Mouse (Mus musculus): ENCODE measurements around the gene Tmie. TPM values are rescaled to one million over a fixed set of nuclear protein-coding genes. Genes with fewer than 3 reads are reported as not detected.

Gene Tmie
- total and polyA plus RNA-seq, 3 experiments = 1.00 to 1.7 (median 1.3) TPM

- H3K27me3 ChIP-seq (ENCODE audit: control insufficient read depth, insufficient read depth, low read length) = no peaks in the 10 kb centered on the region
- peaks cover 7% of the 10 kb centered on the region for H3K4me1 ChIP-seq (ENCODE audit: control insufficient read depth, insufficient read depth, low read length)
- H3K4me3 ChIP-seq = no peak overlapping the region
- H3K27ac ChIP-seq = no peak overlapping the region
- no peak overlapping the region; the same call in 1 of the 2 replicates for H3K9ac ChIP-seq (ENCODE audit: low read depth, low read length)
- 62% methylated on average over 10 of the region's 10 CpGs for WGBS
- intact Hi-C loops (cut with DNase I) = no loop called here
- no peaks in the 10 kb centered on the region for H3K36me3 ChIP-seq (ENCODE audit: control insufficient read depth, insufficient read depth, low read length)
- H3K79me2 ChIP-seq (replicated peaks; ENCODE audit: control insufficient read depth, insufficient read depth, low read length) = no peaks in the 10 kb centered on the region
- TF ChIP-seq EP300 (IDR thresholded peaks at IDR 0.05; ENCODE audit: insufficient read depth, low read depth, low read length) (no peak), CTCF (IDR thresholded peaks at IDR 0.05) (no peak), POLR2A (IDR thresholded peaks at IDR 0.05; ENCODE audit: insufficient read depth, low read depth, low read length) (no peak)
- no peak for DNase-seq
Measured at GRCm38 (mm10) chr9:110893429-110893828, 13.5 kb upstream of the Tmie start.

- no peak for DNase-seq
- Histone ChIP-seq H3K9ac (ENCODE audit: low read depth, low read length) (no peak overlapping the region), H3K27me3 (ENCODE audit: control insufficient read depth, insufficient read depth, low read length) (no peaks in the 10 kb centered on the region), H3K4me1 (ENCODE audit: control insufficient read depth, insufficient read depth, low read length) (peaks cover 9% of the 10 kb centered on the region), H3K4me3 (no peak overlapping the region), H3K36me3 (ENCODE audit: control insufficient read depth, insufficient read depth, low read length) (no peaks in the 10 kb centered on the region), H3K27ac (no peak overlapping the region), H3K79me2 (replicated peaks; ENCODE audit: control insufficient read depth, insufficient read depth, low read length) (no peaks in the 10 kb centered on the region)
- no peak for TF ChIP-seq CTCF (IDR thresholded peaks at IDR 0.05)
- TF ChIP-seq EP300 (IDR thresholded peaks at IDR 0.05; ENCODE audit: insufficient read depth, low read depth, low read length) = no peak
- TF ChIP-seq POLR2A (IDR thresholded peaks at IDR 0.05; ENCODE audit: insufficient read depth, low read depth, low read length) = no peak
- 85% methylated on average over 3 of the region's 3 CpGs for WGBS
- intact Hi-C loops (cut with DNase I) = no loop called here
Measured at GRCm38 (mm10) chr9:110892552-110892951, 12.6 kb upstream of the Tmie start.

GRCm38 (mm10) chr9:110891077-110891828, 11.3 kb upstream of the Tmie start:
- H3K27ac ChIP-seq = peak overlapping the region; percentile 43
- WGBS = 60% methylated on average over 12 of the region's 12 CpGs
- DNase-seq = no peak

GRCm38 (mm10) chr9:110890026-110890783, 10.3 kb upstream of the Tmie start:
- WGBS = 38% methylated on average over 21 of the region's 21 CpGs
- peaks cover 10% of the 10 kb centered on the region for H3K4me1 ChIP-seq (ENCODE audit: control insufficient read depth, insufficient read depth, low read length)
- H3K36me3 ChIP-seq (ENCODE audit: control insufficient read depth, insufficient read depth, low read length) = no peaks in the 10 kb centered on the region
- H3K9ac ChIP-seq (ENCODE audit: low read depth, low read length) = no peak overlapping the region
- H3K27ac ChIP-seq = peak overlapping the region; percentile 21; the same call in 1 of the 2 replicates
- intact Hi-C loops (cut with DNase I) = no loop called here
- no peaks in the 10 kb centered on the region for H3K79me2 ChIP-seq (replicated peaks; ENCODE audit: control insufficient read depth, insufficient read depth, low read length)
- H3K27me3 ChIP-seq (ENCODE audit: control insufficient read depth, insufficient read depth, low read length) = no peaks in the 10 kb centered on the region
- DNase-seq = no peak
- TF ChIP-seq POLR2A (IDR thresholded peaks at IDR 0.05; ENCODE audit: insufficient read depth, low read depth, low read length) = no peak
- TF ChIP-seq EP300 (IDR thresholded peaks at IDR 0.05; ENCODE audit: insufficient read depth, low read depth, low read length) = no peak
- TF ChIP-seq CTCF (IDR thresholded peaks at IDR 0.05) = peak; percentile 55
- no peak overlapping the region for H3K4me3 ChIP-seq

More at GRCm38 (mm10) chr9:110891077-110891828, 11.3 kb upstream of the Tmie start:
- Histone ChIP-seq H3K4me3 (no peak overlapping the region), H3K27me3 (ENCODE audit: control insufficient read depth, insufficient read depth, low read length) (no peaks in the 10 kb centered on the region), H3K36me3 (ENCODE audit: control insufficient read depth, insufficient read depth, low read length) (no peaks in the 10 kb centered on the region), H3K79me2 (replicated peaks; ENCODE audit: control insufficient read depth, insufficient read depth, low read length) (no peaks in the 10 kb centered on the region), H3K4me1 (ENCODE audit: control insufficient read depth, insufficient read depth, low read length) (peaks cover 10% of the 10 kb centered on the region), H3K9ac (ENCODE audit: low read depth, low read length) (no peak overlapping the region)
- intact Hi-C loops (cut with DNase I) = no loop called here
- TF ChIP-seq CTCF (IDR thresholded peaks at IDR 0.05) (no peak), POLR2A (IDR thresholded peaks at IDR 0.05; ENCODE audit: insufficient read depth, low read depth, low read length) (no peak), EP300 (IDR thresholded peaks at IDR 0.05; ENCODE audit: insufficient read depth, low read depth, low read length) (no peak)

- peaks cover 10% of the 10 kb centered on the region for H3K4me1 ChIP-seq (ENCODE audit: control insufficient read depth, insufficient read depth, low read length)
- no peak for TF ChIP-seq EP300 (IDR thresholded peaks at IDR 0.05; ENCODE audit: insufficient read depth, low read depth, low read length)
- TF ChIP-seq CTCF (IDR thresholded peaks at IDR 0.05) = no peak
- no peak for TF ChIP-seq POLR2A (IDR thresholded peaks at IDR 0.05; ENCODE audit: insufficient read depth, low read depth, low read length)
- WGBS = 94% methylated on average over 14 of the region's 14 CpGs
- H3K36me3 ChIP-seq (ENCODE audit: control insufficient read depth, insufficient read depth, low read length) = no peaks in the 10 kb centered on the region
- intact Hi-C loops (cut with DNase I) = no loop called here
- DNase-seq = no peak
- no peaks in the 10 kb centered on the region for H3K27me3 ChIP-seq (ENCODE audit: control insufficient read depth, insufficient read depth, low read length)
- H3K27ac ChIP-seq = no peak overlapping the region
- no peaks in the 10 kb centered on the region for H3K79me2 ChIP-seq (replicated peaks; ENCODE audit: control insufficient read depth, insufficient read depth, low read length)
- no peak overlapping the region for H3K9ac ChIP-seq (ENCODE audit: low read depth, low read length)
- no peak overlapping the region for H3K4me3 ChIP-seq
Measured at GRCm38 (mm10) chr9:110888935-110889334, 9.0 kb upstream of the Tmie start.
